16 mouse cellular contexts compared by ENCODE assay signal in genomic region chr17:5237765-5238164, GRCm38 (mm10).
DNase-seq lines count a peak whose midpoint lies in the region; ATAC-seq and TF ChIP-seq lines count a peak whose summit lies in the region.
"Had no signal": no experiment of that assay in that cellular context is flagged by ENCODE, and none has a peak within 500 bp of the region (broad histone marks: within the 10 kb centered on the region; RNA-seq: fewer than 3 reads in every experiment).

No protein-coding gene starts in this region.

- no peaks in the 10 kb centered on the region for H3K9me3 ChIP-seq in forebrain, postnatal 0 days (ENCODE audit: low read length)
- H3K9me3 ChIP-seq in forebrain, embryonic 11.5 days (ENCODE audit: control insufficient read depth, low read length), result no peaks in the 10 kb centered on the region
- H3K9me3 ChIP-seq in limb, embryonic 10.5 days (replicated peaks), result no peaks in the 10 kb centered on the region
- H3K9me3 ChIP-seq: G1E; hindbrain, embryonic 15.5 days; megakaryocyte, embryonic 14.5 days had no signal

- H3K27me3 ChIP-seq in forebrain, postnatal 0 days (ENCODE audit: insufficient read depth, low read length), result no peaks in the 10 kb centered on the region
- H3K27me3 ChIP-seq in forebrain, embryonic 11.5 days (ENCODE audit: control insufficient read depth, insufficient read depth, low read length), result no peaks in the 10 kb centered on the region
- no peaks in the 10 kb centered on the region for H3K27me3 ChIP-seq in limb, embryonic 10.5 days (ENCODE audit: low read depth, poor library complexity, severe bottlenecking)
- H3K27me3 ChIP-seq: hindbrain, embryonic 15.5 days; megakaryocyte, embryonic 14.5 days had no signal

- H3K36me3 ChIP-seq in forebrain, postnatal 0 days (ENCODE audit: insufficient read depth), result no peaks in the 10 kb centered on the region; the same call in 1 of the 2 replicates
- H3K36me3 ChIP-seq in forebrain, embryonic 11.5 days (ENCODE audit: control insufficient read depth, insufficient read depth, low read length), result no peaks in the 10 kb centered on the region
- H3K36me3 ChIP-seq in limb, embryonic 10.5 days, result peaks cover 3% of the 10 kb centered on the region
- H3K36me3 ChIP-seq: hindbrain, embryonic 15.5 days had no signal

- peak; percentile 42; the same call in 1 of the 2 replicates for ATAC-seq in forebrain, postnatal 0 days
- no peak for ATAC-seq in forebrain, embryonic 11.5 days (replicated peaks; ENCODE audit: low FRiP score)

- H3K4me2 ChIP-seq in forebrain, postnatal 0 days (ENCODE audit: low read depth), result no peak overlapping the region
- H3K4me2 ChIP-seq in forebrain, embryonic 11.5 days (ENCODE audit: low read depth, low read length, severe bottlenecking), result no peak overlapping the region
- H3K4me2 ChIP-seq: hindbrain, embryonic 15.5 days; lung, embryonic 14.5 days had no signal

- no peak overlapping the region for H3K27ac ChIP-seq in forebrain, postnatal 0 days (ENCODE audit: low read depth, low read length)
- no peak overlapping the region for H3K27ac ChIP-seq in forebrain, embryonic 11.5 days (ENCODE audit: low read depth, low read length)
- peak overlapping the region; percentile 44; the same call in 1 of the 2 replicates for H3K27ac ChIP-seq in layer of hippocampus, adult 2 months
- peak overlapping the region; percentile 82; the same call in 1 of the 2 replicates for H3K27ac ChIP-seq in limb, embryonic 10.5 days

- no peak for DNase-seq in forebrain, postnatal 0 days
- DNase-seq in forebrain, embryonic 11.5 days (ENCODE audit: low spot score), result no peak
- no peak for DNase-seq in layer of hippocampus, adult 2 months (ENCODE audit: low spot score in 2 of 2)
- DNase-seq in layer of hippocampus, postnatal 36 days, result no peak
- no peak for DNase-seq in limb, embryonic 10.5 days (ENCODE audit: low spot score)
- no peak for DNase-seq in thymus, postnatal 25 days
- no peak for DNase-seq in kidney, postnatal 36 days
- no peak for DNase-seq in kidney, postnatal 14 days
- DNase-seq: cerebellum, adult 18-20 months; kidney, adult 2 months; lung, embryonic 14.5 days; right cerebral cortex, postnatal 25 days; thymus, postnatal 36 days had no signal

- WGBS in forebrain, postnatal 0 days, result 27% methylated on average over 3 of the region's 3 CpGs
- WGBS in forebrain, embryonic 11.5 days, result 62% methylated on average over 3 of the region's 3 CpGs
- WGBS in limb, embryonic 10.5 days, result 84% methylated on average over 3 of the region's 3 CpGs

- H3K9ac ChIP-seq in forebrain, postnatal 0 days, result no peak overlapping the region
- no peak overlapping the region for H3K9ac ChIP-seq in forebrain, embryonic 11.5 days (ENCODE audit: low read length)
- H3K9ac ChIP-seq: hindbrain, embryonic 15.5 days; lung, embryonic 14.5 days had no signal

- H3K4me1 ChIP-seq in forebrain, postnatal 0 days (ENCODE audit: insufficient read depth), result peaks cover 24% of the 10 kb centered on the region; the same call in 1 of the 2 replicates
- H3K4me1 ChIP-seq in forebrain, embryonic 11.5 days (replicated peaks; ENCODE audit: control insufficient read depth, insufficient read depth, low read length), result peaks cover 14% of the 10 kb centered on the region; the same call in 1 of the 2 replicates
- H3K4me1 ChIP-seq in limb, embryonic 10.5 days, result peaks cover 71% of the 10 kb centered on the region

- H3K4me3 ChIP-seq in forebrain, postnatal 0 days (ENCODE audit: low read depth, low read length), result no peak overlapping the region
- no peak overlapping the region for H3K4me3 ChIP-seq in forebrain, embryonic 11.5 days (ENCODE audit: low read depth, low read length)
- H3K4me3 ChIP-seq in layer of hippocampus, adult 2 months, result no peak overlapping the region
- no peak overlapping the region for H3K4me3 ChIP-seq in limb, embryonic 10.5 days
- H3K4me3 ChIP-seq: hindbrain, embryonic 15.5 days had no signal

- no peak for TF ChIP-seq CTCF in forebrain, postnatal 0 days (IDR thresholded peaks at IDR 0.05; ENCODE audit: low read depth)
- no peak for TF ChIP-seq CTCF in layer of hippocampus, adult 2 months (conservative IDR thresholded peaks at IDR 0.05)

Comparison
In these comparisons a context has a peak if more than half of its experiments do, and no peak if none do; other contexts are left out.
1. H3K27ac ChIP-seq: peak in layer of hippocampus, adult 2 months (single experiment) and limb, embryonic 10.5 days (single experiment); none in forebrain, postnatal 0 days (single experiment) and forebrain, embryonic 11.5 days (single experiment).